Mouse (Mus musculus) hematopoietic stem cell, adult 5-6 weeks (primary cell): Measurements from ENCODE around the gene Ptpre. TPM values are rescaled to one million over a fixed set of nuclear protein-coding genes. Genes with fewer than 3 reads are reported as not detected.

Source experiments
- ATAC-seq, 2 experiments: fragments of 125-278 bp in 1 of 2; replicated peaks in 1 of 2; 2 replicates each; pipeline ENCODE4 v1.8.0; 2016 to 2017; ENCODE audit warnings: inconsistent platforms in 2 of 2, mild to moderate bottlenecking in 2 of 2, moderate number of reproducible peaks in 2 of 2, low read depth in 1 of 2, moderate TSS enrichment in 1 of 2; ENCODE audit not compliant: low FRiP score in 2 of 2, poor library complexity in 2 of 2, severe bottlenecking in 2 of 2, insufficient read depth in 1 of 2, low TSS enrichment in 1 of 2
- total RNA-seq: library from RNA; stranded (forward); fragments of 172-1452, 232-1000 nt; gene quantifications from 2 replicates; pipeline ENCODE4 v1.2.3, GENCODE M21; 2017

Ptpre gene
- total RNA-seq, 1 experiment from 2014 or later: 106 TPM

GRCm38 (mm10) chr7:135591461-135591860, 54.2 kb downstream of the Ptpre start:
- peak; percentile 44 to 47; a peak in 3 of 4 replicates for ATAC-seq

GRCm38 (mm10) chr7:135593286-135593685, 56.0 kb downstream of the Ptpre start:
- no peak for ATAC-seq

GRCm38 (mm10) chr7:135593825-135594224, 56.5 kb downstream of the Ptpre start:
- ATAC-seq: no peak

- no peak for ATAC-seq
Measured at GRCm38 (mm10) chr7:135594676-135595075, 57.4 kb downstream of the Ptpre start.

GRCm38 (mm10) chr7:135595640-135596174, 58.4 kb downstream of the Ptpre start:
- no peak for ATAC-seq

GRCm38 (mm10) chr7:135597006-135597405, 59.7 kb downstream of the Ptpre start:
- ATAC-seq: peak in 1 of 2 experiments; percentile 6; a peak in 1 of 4 replicates

- ATAC-seq: peak in 1 of 2 experiments; percentile 19; a peak in 2 of 4 replicates
Measured at GRCm38 (mm10) chr7:135597604-135598289, 60.5 kb downstream of the Ptpre start.

- ATAC-seq: peak; percentile 77 to 87
Measured at GRCm38 (mm10) chr7:135598303-135598855, 61.1 kb downstream of the Ptpre start.

GRCm38 (mm10) chr7:135600076-135600475, 62.8 kb downstream of the Ptpre start:
- ATAC-seq: no peak

- ATAC-seq: no peak
Measured at GRCm38 (mm10) chr7:135601607-135602006, 64.3 kb downstream of the Ptpre start.

GRCm38 (mm10) chr7:135602265-135602664, 65.0 kb downstream of the Ptpre start:
- no peak for ATAC-seq

- no peak for ATAC-seq
Measured at GRCm38 (mm10) chr7:135602881-135603523, 65.7 kb downstream of the Ptpre start.

- peak; percentile 43 to 48 for ATAC-seq
Measured at GRCm38 (mm10) chr7:135605002-135605803, 67.9 kb downstream of the Ptpre start.

GRCm38 (mm10) chr7:135605804-135606072, 68.5 kb downstream of the Ptpre start:
- no peak for ATAC-seq

GRCm38 (mm10) chr7:135608208-135608607, 70.9 kb downstream of the Ptpre start:
- no peak for ATAC-seq

- ATAC-seq: no peak
Measured at GRCm38 (mm10) chr7:135609028-135609427, 71.7 kb downstream of the Ptpre start.

GRCm38 (mm10) chr7:135609655-135610054, 72.4 kb downstream of the Ptpre start:
- no peak for ATAC-seq

- no peak for ATAC-seq
Measured at GRCm38 (mm10) chr7:135612276-135612675, 75.0 kb downstream of the Ptpre start.
